Mouse (Mus musculus) erythroblast, embryonic 14.5 days (primary cell): Measurements from ENCODE around the gene Ptcd2.

Experiments
- GATA1 ChIP-seq: IDR thresholded peaks from 2 replicates; pipeline ENCODE4 v1.6.1; 2012; ENCODE audit warnings: low read length, inconsistent platforms, mixed read lengths
- TAL1 ChIP-seq: IDR thresholded peaks from 3 replicates; pipeline ENCODE4 v1.6.1; 2012; ENCODE audit warnings: low read length, inconsistent platforms, mixed read lengths

- TF ChIP-seq TAL1, result no peak
- no peak for TF ChIP-seq GATA1
Observed at GRCm38 (mm10) chr13:99290766-99291165, 53.7 kb downstream of the Ptcd2 start.
